Mouse (Mus musculus) hematopoietic multipotent progenitor cell, adult 10-12 weeks (in vitro differentiated cells): Measurements from ENCODE around the gene Olfr1185-ps1. TPM values are rescaled to one million over a fixed set of nuclear protein-coding genes. Genes with fewer than 3 reads are reported as not detected.

Experiments used
- polyA plus RNA-seq: library from polyadenylated mRNA; stranded (reverse); fragments of >175 nt; gene quantifications from 2 replicates; pipeline ENCODE4 v1.2.3, GENCODE M21; 2012; ENCODE audit warnings: low replicate concordance

Olfr1185-ps1 gene
- polyA plus RNA-seq: not detected in 2 replicates

GRCm38 (mm10) chr2:88493020-88493419, at the start of gene Olfr1185-ps1:
Gene Olfr1185-ps1, plus strand, starts transcription at chr2:88493320.

GRCm38 (mm10) chr2:88449031-88449430, 44.1 kb upstream of the Olfr1185-ps1 start, which contains the start of gene Gm13757:
Gene Gm13757, minus strand, starts transcription at chr2:88449131.

GRCm38 (mm10) chr2:88454567-88454966, 38.6 kb upstream of the Olfr1185-ps1 start, which contains the start of gene Olfr1183:
Gene Olfr1183, plus strand, starts transcription at chr2:88454867.

GRCm38 (mm10) chr2:88483298-88483697, 9.8 kb upstream of the Olfr1185-ps1 start, which contains the start of gene Olfr1184:
Gene Olfr1184, plus strand, starts transcription at chr2:88483598.

GRCm38 (mm10) chr2:88518251-88518650, 25.1 kb downstream of the Olfr1185-ps1 start, which contains the start of gene Olfr1186:
Gene Olfr1186, plus strand, starts transcription at chr2:88518551.

Other genes starting within 250 kb of the Olfr1185-ps1 start
- not detected in 2 replicates for gene Olfr1173, start 213.4 kb upstream of the Olfr1185-ps1 start, polyA plus RNA-seq
- not detected in 2 replicates for gene Olfr1174-ps, start 178.2 kb upstream of the Olfr1185-ps1 start, polyA plus RNA-seq
- gene Olfr1175-ps, start 166.1 kb upstream of the Olfr1185-ps1 start, polyA plus RNA-seq: not detected in 2 replicates
- not detected in 2 replicates for gene Olfr1176, start 156.6 kb upstream of the Olfr1185-ps1 start, polyA plus RNA-seq
- gene Olfr1177-ps, start 146.8 kb upstream of the Olfr1185-ps1 start, polyA plus RNA-seq: not detected in 2 replicates
- not detected in 2 replicates for gene Olfr1178, start 106.3 kb upstream of the Olfr1185-ps1 start, polyA plus RNA-seq
- not detected in 2 replicates for gene Olfr1179, start 86.9 kb upstream of the Olfr1185-ps1 start, polyA plus RNA-seq
- gene Olfr1180, start 74.2 kb upstream of the Olfr1185-ps1 start, polyA plus RNA-seq: not detected in 2 replicates
- gene Olfr1181, start 67.1 kb upstream of the Olfr1185-ps1 start, polyA plus RNA-seq: not detected in 2 replicates
- not detected in 2 replicates for gene Gm13757, start 44.2 kb upstream of the Olfr1185-ps1 start, polyA plus RNA-seq
- not detected in 2 replicates for gene Olfr1183, start 38.5 kb upstream of the Olfr1185-ps1 start, polyA plus RNA-seq
- not detected in 2 replicates for gene Olfr1184, start 9.7 kb upstream of the Olfr1185-ps1 start, polyA plus RNA-seq
- not detected in 2 replicates for gene Olfr1186, start 25.2 kb downstream of the Olfr1185-ps1 start, polyA plus RNA-seq
- gene Olfr1188, start 63.6 kb downstream of the Olfr1185-ps1 start, polyA plus RNA-seq: not detected in 2 replicates
- not detected in 2 replicates for gene Olfr1189, start 93.1 kb downstream of the Olfr1185-ps1 start, polyA plus RNA-seq
- gene Olfr1191-ps1, start 147.2 kb downstream of the Olfr1185-ps1 start, polyA plus RNA-seq: not detected in 2 replicates
- gene Olfr1192-ps1, start 155.2 kb downstream of the Olfr1185-ps1 start, polyA plus RNA-seq: not detected in 2 replicates
- not detected in 2 replicates for gene Olfr1193, start 182.3 kb downstream of the Olfr1185-ps1 start, polyA plus RNA-seq
- gene Olfr1195, start 195.9 kb downstream of the Olfr1185-ps1 start, polyA plus RNA-seq: not detected in 2 replicates
- not detected in 2 replicates for gene Olfr1196, start 211.3 kb downstream of the Olfr1185-ps1 start, polyA plus RNA-seq
- gene Olfr1197, start 239.0 kb downstream of the Olfr1185-ps1 start, polyA plus RNA-seq: not detected in 2 replicates